Mouse (Mus musculus) embryonic facial prominence, embryonic 13.5 days (tissue): ENCODE measurements around the gene C1qtnf12. TPM values are rescaled to one million over a fixed set of nuclear protein-coding genes. Genes with fewer than 3 reads are reported as not detected.

ENCODE experiments used
- ATAC-seq: fragments of 200-750 bp; cut with Nextera tagmentation; 2 replicates; pipeline ENCODE4 v1.8.0; 2017; ENCODE audit warnings: low read depth; ENCODE audit not compliant: insufficient number of reproducible peaks, insufficient read depth, low FRiP score, low TSS enrichment
- H3K27ac ChIP-seq: fragments of 300-500 bp; sonication (generic); 2 replicates; pipeline ENCODE4 v1.5.1; 2015; ENCODE audit warnings: moderate library complexity, mild to moderate bottlenecking, inconsistent platforms
- H3K27me3 ChIP-seq: fragments of 300-500 bp; sonication (generic); 2 replicates; pipeline ENCODE4 v1.6.1; 2015; ENCODE audit warnings: mild to moderate bottlenecking, inconsistent platforms
- H3K36me3 ChIP-seq: fragments of 300-500 bp; sonication (generic); 2 replicates; pipeline ENCODE4 v1.6.1; 2015; ENCODE audit warnings: mild to moderate bottlenecking, inconsistent platforms
- H3K4me1 ChIP-seq: fragments of 300-500 bp; sonication (generic); 2 replicates; pipeline ENCODE4 v1.6.1; 2015; ENCODE audit warnings: inconsistent platforms
- H3K4me2 ChIP-seq: fragments of 300-500 bp; sonication (generic); 2 replicates; pipeline ENCODE4 v1.6.1; 2015; ENCODE audit warnings: moderate library complexity, mild to moderate bottlenecking, inconsistent platforms
- H3K4me3 ChIP-seq: fragments of 300-500 bp; sonication (generic); 2 replicates; pipeline ENCODE4 v1.5.1; 2015; ENCODE audit warnings: mild to moderate bottlenecking, inconsistent platforms
- H3K9ac ChIP-seq: fragments of 300-500 bp; sonication (generic); 2 replicates; pipeline ENCODE4 v1.6.1; 2015; ENCODE audit warnings: mild to moderate bottlenecking, inconsistent platforms
- H3K9me3 ChIP-seq: fragments of 300-500 bp; sonication (generic); 2 replicates; pipeline ENCODE4 v1.6.1; 2016; ENCODE audit warnings: inconsistent platforms
- whole genome bisulfite sequencing: fragments of 180-500 bp; shearing (Covaris S2); methylation state at CpG from one replicate; pipeline ENCODE4 v1.1.7; 2015; ENCODE audit warnings: mixed read lengths; 5-methylcytosine and 5-hydroxymethylcytosine counted together
- polyA plus RNA-seq: library from polyadenylated mRNA; unstranded; fragments of >200 nt; fragmentation: Nextera tagmentation; extraction: Ambion mirVana; gene quantifications from 2 replicates; pipeline ENCODE4 v1.2.1, GENCODE M21; 2015

C1qtnf12 gene
- polyA plus RNA-seq = 39.5 and 43.6 TPM in 2 replicates

GRCm38 (mm10) chr4:155962167-155962971 is at the start of gene C1qtnf12:
Gene C1qtnf12, plus strand, starts transcription at chr4:155962318.
- H3K27ac ChIP-seq = peak within 1 kb of the TSS; percentile 82
- H3K27me3 ChIP-seq = no peaks in the 10 kb centered on the region
- H3K9me3 ChIP-seq = no peaks in the 10 kb centered on the region
- H3K4me3 ChIP-seq = peak within 1 kb of the TSS; percentile 65
- ATAC-seq = peak; percentile 59
- peaks cover 23% of the 10 kb centered on the region for H3K4me1 ChIP-seq
- peaks cover 52% of the 10 kb centered on the region for H3K36me3 ChIP-seq
- peak within 1 kb of the TSS; percentile 79 for H3K9ac ChIP-seq
- WGBS = under 1% methylated on average over 42 of the region's 42 CpGs
- peak within 1 kb of the TSS; percentile 93 for H3K4me2 ChIP-seq

GRCm38 (mm10) chr4:155932031-155932430 is 30.1 kb upstream of the C1qtnf12 start:
- H3K9me3 ChIP-seq = no peaks in the 10 kb centered on the region
- no peak overlapping the region for H3K9ac ChIP-seq
- no peak overlapping the region for H3K4me3 ChIP-seq
- no peak for ATAC-seq
- WGBS = 67% methylated on average over 1 of the region's 1 CpGs
- H3K27ac ChIP-seq = no peak overlapping the region
- H3K4me1 ChIP-seq = no peaks in the 10 kb centered on the region
- no peak overlapping the region for H3K4me2 ChIP-seq
- H3K27me3 ChIP-seq = no peaks in the 10 kb centered on the region
- H3K36me3 ChIP-seq = no peaks in the 10 kb centered on the region

DNA sequence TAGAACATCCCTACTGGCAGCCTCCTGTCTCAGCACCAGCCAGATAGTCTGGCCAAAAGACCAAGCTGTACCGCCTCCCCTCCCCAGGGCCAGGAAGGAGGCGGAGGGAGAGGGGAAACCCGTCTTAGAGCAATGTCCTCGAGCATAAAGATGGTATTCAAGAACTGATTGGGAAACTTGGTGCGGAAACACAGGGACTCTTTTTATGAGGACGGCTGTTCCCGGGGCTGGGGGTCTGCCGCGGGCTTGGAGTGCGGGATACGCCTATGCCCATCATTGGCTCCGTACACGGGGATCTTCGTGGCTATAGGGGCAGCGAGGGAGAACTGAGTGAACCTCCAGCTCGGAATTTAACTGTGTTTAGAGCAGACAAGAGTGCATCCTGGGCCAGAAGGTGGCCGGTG is 19.1 kb upstream of the C1qtnf12 start:
- H3K27me3 ChIP-seq = no peaks in the 10 kb centered on the region
- H3K36me3 ChIP-seq = peaks cover 16% of the 10 kb centered on the region
- under 1% methylated on average over 17 of the region's 17 CpGs for WGBS
- peak overlapping the region; percentile 94 for H3K4me2 ChIP-seq
- H3K9me3 ChIP-seq = no peaks in the 10 kb centered on the region
- H3K27ac ChIP-seq = peak overlapping the region; percentile 81
- H3K4me3 ChIP-seq = peak overlapping the region; percentile 93
- H3K9ac ChIP-seq = peak overlapping the region; percentile 95
- H3K4me1 ChIP-seq = peaks cover 16% of the 10 kb centered on the region
- ATAC-seq = no peak

DNA sequence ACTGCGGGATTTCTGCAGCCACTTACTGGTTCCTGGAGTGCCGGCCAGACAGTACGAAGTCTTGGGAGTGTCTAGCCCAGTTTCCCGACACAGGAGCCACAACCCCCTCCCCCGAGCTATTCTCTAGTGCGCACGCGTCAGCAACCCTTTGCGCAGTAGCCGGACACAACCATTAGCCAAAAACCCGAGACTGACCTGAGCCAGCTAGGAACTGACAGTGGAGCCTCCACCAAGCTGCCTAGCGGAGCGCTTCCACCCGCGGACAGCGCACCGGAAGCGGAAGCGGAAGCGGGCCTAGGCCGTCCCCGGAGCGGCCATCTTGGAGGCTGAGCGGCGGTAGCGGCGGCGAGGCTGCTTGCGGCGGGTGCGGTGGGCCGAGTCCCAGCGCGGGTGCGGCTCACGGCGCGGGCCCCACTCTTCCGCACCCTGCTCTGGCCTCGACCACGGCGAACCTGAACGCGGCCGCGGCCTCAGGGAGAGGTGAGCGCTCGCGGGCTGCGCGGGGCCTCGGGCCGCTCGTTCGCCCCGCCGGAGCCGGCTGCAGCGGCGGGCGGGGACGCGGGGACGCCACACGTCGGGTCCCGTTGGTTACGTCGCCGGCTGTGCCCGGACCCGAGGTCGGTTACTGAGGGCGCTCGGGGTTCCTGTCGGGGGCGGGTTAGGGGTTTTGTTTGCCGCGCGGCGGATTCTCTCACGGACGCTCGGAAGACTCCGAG is 18.4 kb upstream of the C1qtnf12 start, which contains the start of gene Ube2j2:
Ube2j2 (plus strand) TSS at position 298 of the 716 bp plus-strand sequence.
- WGBS = under 1% methylated on average over 85 of the region's 85 CpGs
- Histone ChIP-seq H3K4me1 (peaks cover 16% of the 10 kb centered on the region), H3K9ac (peak within 1 kb of the TSS; percentile 95), H3K9me3 (no peaks in the 10 kb centered on the region), H3K27ac (peak within 1 kb of the TSS; percentile 81), H3K4me3 (peak within 1 kb of the TSS; percentile 93), H3K4me2 (peak within 1 kb of the TSS; percentile 94), H3K27me3 (no peaks in the 10 kb centered on the region), H3K36me3 (peaks cover 22% of the 10 kb centered on the region)
- peak; percentile 97 for ATAC-seq

- peaks cover 28% of the 10 kb centered on the region for H3K36me3 ChIP-seq
- ATAC-seq = no peak
- 1% methylated on average over 17 of the region's 17 CpGs for WGBS
These were observed 17.8 kb upstream of the C1qtnf12 start for GRCm38 (mm10) chr4:155944271-155944670.

GRCm38 (mm10) chr4:155947094-155947493 is 15.0 kb upstream of the C1qtnf12 start:
- no peak overlapping the region for H3K9ac ChIP-seq
- no peak for ATAC-seq
- H3K27me3 ChIP-seq = no peaks in the 10 kb centered on the region
- H3K9me3 ChIP-seq = no peaks in the 10 kb centered on the region
- H3K27ac ChIP-seq = no peak overlapping the region
- peaks cover 16% of the 10 kb centered on the region for H3K4me1 ChIP-seq
- peaks cover 56% of the 10 kb centered on the region for H3K36me3 ChIP-seq
- H3K4me2 ChIP-seq = no peak overlapping the region
- no peak overlapping the region for H3K4me3 ChIP-seq

More at GRCm38 (mm10) chr4:155944271-155944670, 17.8 kb upstream of the C1qtnf12 start:
- Histone ChIP-seq H3K4me3 (peak overlapping the region; percentile 93), H3K4me2 (peak overlapping the region; percentile 94), H3K4me1 (peaks cover 16% of the 10 kb centered on the region), H3K27ac (peak overlapping the region; percentile 75; the same call in 1 of the 2 replicates), H3K9ac (peak overlapping the region; percentile 95), H3K27me3 (no peaks in the 10 kb centered on the region), H3K9me3 (no peaks in the 10 kb centered on the region)

DNA sequence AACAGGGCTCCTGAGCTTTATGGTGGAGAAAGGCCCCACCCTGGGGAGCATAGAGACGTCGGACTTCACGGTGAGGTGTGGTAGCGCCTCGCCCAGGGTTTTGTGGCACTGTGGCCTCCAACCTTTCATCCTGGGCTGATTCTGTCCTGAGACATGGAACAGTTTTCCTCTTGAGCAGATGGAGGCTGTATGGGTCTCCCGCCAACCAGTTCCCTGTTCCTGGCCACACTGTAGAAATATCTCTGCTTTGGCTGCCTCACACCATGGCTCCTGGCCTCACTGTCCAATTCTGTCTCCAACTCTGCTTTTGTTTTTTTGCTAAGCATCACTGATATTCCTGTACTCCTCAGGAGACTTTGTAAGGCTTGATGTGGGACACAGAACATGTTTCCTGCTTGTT is 6.6 kb upstream of the C1qtnf12 start:
- H3K27me3 ChIP-seq = no peaks in the 10 kb centered on the region
- H3K4me3 ChIP-seq = no peak overlapping the region
- H3K9ac ChIP-seq = no peak overlapping the region
- H3K9me3 ChIP-seq = no peaks in the 10 kb centered on the region
- peaks cover 83% of the 10 kb centered on the region for H3K36me3 ChIP-seq
- 94% methylated on average over 6 of the region's 6 CpGs for WGBS
- H3K4me2 ChIP-seq = no peak overlapping the region
- H3K27ac ChIP-seq = no peak overlapping the region
- no peaks in the 10 kb centered on the region for H3K4me1 ChIP-seq
- no peak for ATAC-seq

GRCm38 (mm10) chr4:155959275-155959674 is 2.8 kb upstream of the C1qtnf12 start:
- H3K4me1 ChIP-seq = peaks cover 23% of the 10 kb centered on the region
- H3K9ac ChIP-seq = no peak overlapping the region
- no peak for ATAC-seq
- no peak overlapping the region for H3K4me2 ChIP-seq
- no peak overlapping the region for H3K4me3 ChIP-seq
- H3K27ac ChIP-seq = no peak overlapping the region
- no peaks in the 10 kb centered on the region for H3K9me3 ChIP-seq
- H3K27me3 ChIP-seq = no peaks in the 10 kb centered on the region
- peaks cover 54% of the 10 kb centered on the region for H3K36me3 ChIP-seq
- 6% methylated on average over 5 of the region's 5 CpGs for WGBS

DNA sequence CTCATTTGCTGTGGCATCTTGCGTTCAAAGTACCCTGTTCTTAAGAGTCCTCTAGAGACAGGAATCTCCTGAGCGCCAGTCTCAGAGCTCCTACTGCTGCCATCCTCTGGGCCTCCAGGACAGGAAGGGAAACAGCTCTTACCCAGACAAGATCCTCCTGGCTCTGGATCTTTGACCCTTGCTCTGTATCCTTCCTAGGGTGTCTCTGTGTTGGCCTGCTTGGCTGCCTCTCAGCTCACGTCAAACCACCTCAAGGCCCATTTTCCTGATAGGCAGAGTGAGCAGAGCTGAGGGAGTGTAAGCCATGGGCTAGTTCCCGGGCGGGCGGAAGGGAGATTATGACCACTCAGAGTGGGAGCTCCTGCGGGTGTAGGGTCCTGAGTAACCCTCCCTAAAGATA is 988 bp downstream of the C1qtnf12 start:
- no peak for ATAC-seq
- H3K27ac ChIP-seq = no peak overlapping the region
- WGBS = 47% methylated on average over 7 of the region's 7 CpGs

DNA sequence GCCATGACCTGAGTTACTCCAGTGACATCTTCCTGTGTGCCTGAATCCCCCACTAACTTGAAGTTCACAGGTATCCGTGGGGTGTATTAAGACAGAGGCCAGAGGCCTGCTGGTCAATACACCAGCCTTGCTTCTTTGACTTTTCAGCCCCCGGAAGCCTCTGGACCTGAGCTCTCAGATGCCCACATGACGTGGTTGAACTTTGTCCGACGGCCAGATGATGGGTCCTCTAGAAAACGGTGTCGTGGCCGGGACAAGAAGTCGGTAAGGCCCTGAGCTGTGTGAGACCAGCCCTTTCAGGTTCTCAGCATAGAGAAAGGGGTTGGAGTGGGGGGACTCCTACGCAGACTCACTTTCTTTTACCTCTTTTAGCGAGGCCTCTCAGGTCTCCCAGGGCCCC is 2.3 kb downstream of the C1qtnf12 start:
- ATAC-seq = no peak
- peaks cover 23% of the 10 kb centered on the region for H3K4me1 ChIP-seq
- H3K27ac ChIP-seq = no peak overlapping the region
- H3K27me3 ChIP-seq = no peaks in the 10 kb centered on the region
- H3K4me2 ChIP-seq = no peak overlapping the region
- peaks cover 36% of the 10 kb centered on the region for H3K36me3 ChIP-seq
- H3K9me3 ChIP-seq = no peaks in the 10 kb centered on the region
- 92% methylated on average over 11 of the region's 11 CpGs for WGBS
- no peak overlapping the region for H3K4me3 ChIP-seq
- H3K9ac ChIP-seq = no peak overlapping the region

More for the DNA sequence above, 988 bp downstream of the C1qtnf12 start:
- H3K9ac ChIP-seq = peak overlapping the region; percentile 79
- no peaks in the 10 kb centered on the region for H3K9me3 ChIP-seq
- peak overlapping the region; percentile 65 for H3K4me3 ChIP-seq
- H3K4me1 ChIP-seq = peaks cover 23% of the 10 kb centered on the region
- H3K27me3 ChIP-seq = no peaks in the 10 kb centered on the region
- H3K4me2 ChIP-seq = peak overlapping the region; percentile 93
- peaks cover 45% of the 10 kb centered on the region for H3K36me3 ChIP-seq

DNA sequence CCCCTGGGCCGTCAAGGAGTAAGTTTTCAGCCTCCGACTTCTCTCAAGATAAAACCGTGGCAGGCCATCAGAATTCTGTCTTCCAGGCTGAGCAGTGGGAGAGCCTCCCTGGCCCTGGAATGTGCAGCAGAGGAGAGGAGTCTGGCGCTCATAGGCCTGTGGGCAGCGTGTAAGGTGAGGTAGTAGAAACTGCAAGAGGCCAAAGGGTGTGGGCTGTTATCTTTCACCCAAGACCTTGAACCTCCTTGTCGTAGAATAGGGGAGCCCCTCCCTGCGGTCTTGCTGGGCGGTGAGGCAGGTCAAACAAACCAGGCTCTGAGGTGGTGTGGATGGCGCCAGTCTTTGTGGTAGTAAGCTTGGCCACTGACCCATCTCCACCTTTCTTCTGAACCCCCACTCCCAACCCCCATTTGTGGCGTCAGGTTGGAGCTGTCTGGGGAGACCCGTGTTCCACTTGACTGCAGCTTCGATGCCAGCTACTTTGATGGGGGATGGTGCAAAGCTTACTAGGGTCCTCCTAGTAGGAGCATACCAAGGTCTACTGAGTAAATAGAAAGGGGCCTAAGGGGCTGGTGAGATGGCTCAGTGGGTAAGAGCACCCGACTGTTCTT is 7.0 kb downstream of the C1qtnf12 start:
- no peak for ATAC-seq
- Histone ChIP-seq H3K9ac (no peak overlapping the region), H3K4me1 (no peaks in the 10 kb centered on the region; the same call in 1 of the 2 replicates), H3K27ac (no peak overlapping the region), H3K27me3 (no peaks in the 10 kb centered on the region), H3K4me2 (no peak overlapping the region), H3K9me3 (no peaks in the 10 kb centered on the region), H3K36me3 (peaks cover 28% of the 10 kb centered on the region), H3K4me3 (no peak overlapping the region)
- 85% methylated on average over 13 of the region's 13 CpGs for WGBS
